Mouse (Mus musculus) kidney, embryonic 14.5 days (tissue): ENCODE data around the gene Zfp423. TPM values are rescaled to one million over a fixed set of nuclear protein-coding genes. Genes with fewer than 3 reads are reported as not detected.

ENCODE experiments used
- ATAC-seq: fragments of 200-750 bp; cut with Nextera tagmentation; 2 replicates; pipeline ENCODE4 v1.8.0; 2017; ENCODE audit warnings: moderate number of reproducible peaks, mild to moderate bottlenecking, moderate TSS enrichment, moderate library complexity; ENCODE audit not compliant: low FRiP score, low TSS enrichment
- H3K27ac ChIP-seq: fragments of 300-500 bp; sonication (generic); 2 replicates; pipeline ENCODE4 v1.5.1; 2014; ENCODE audit warnings: low read depth, mild to moderate bottlenecking, low read length, moderate library complexity, mixed read lengths
- H3K27me3 ChIP-seq: fragments of 300-500 bp; sonication (generic); 2 replicates; pipeline ENCODE4 v1.6.1; 2014; ENCODE audit warnings: mild to moderate bottlenecking, low read length; ENCODE audit not compliant: control insufficient read depth, insufficient read depth
- H3K36me3 ChIP-seq: fragments of 300-500 bp; sonication (generic); 2 replicates; pipeline ENCODE4 v1.6.1; 2014; ENCODE audit warnings: low read length, mixed read lengths; ENCODE audit not compliant: control insufficient read depth, insufficient read depth
- H3K4me1 ChIP-seq: fragments of 300-500 bp; sonication (generic); 2 replicates; pipeline ENCODE4 v1.6.1; 2014; ENCODE audit warnings: low read length, mixed read lengths; ENCODE audit not compliant: control insufficient read depth, insufficient read depth
- H3K4me2 ChIP-seq: fragments of 300-500 bp; sonication (generic); replicated peaks from 2 replicates; pipeline ENCODE4 v1.6.1; 2014; ENCODE audit warnings: low read depth, mild to moderate bottlenecking, low read length
- H3K4me3 ChIP-seq: fragments of 300-500 bp; sonication (generic); 2 replicates; pipeline ENCODE4 v1.5.1; 2014; ENCODE audit warnings: mild to moderate bottlenecking, low read length
- H3K9ac ChIP-seq: fragments of 300-500 bp; sonication (generic); 2 replicates; pipeline ENCODE4 v1.6.1; 2014; ENCODE audit warnings: low read depth, mild to moderate bottlenecking, low read length, moderate library complexity
- H3K9me3 ChIP-seq: fragments of 300-500 bp; sonication (generic); 2 replicates; pipeline ENCODE4 v1.6.1; 2016; ENCODE audit warnings: low read length; ENCODE audit not compliant: control insufficient read depth
- WGBS: fragments of 180-500 bp; shearing (Covaris S2); extraction: QIAGEN DNeasy Blood & Tissue Kit; methylation state at CpG from one replicate; pipeline ENCODE4 v1.1.7; 2014; 5-methylcytosine and 5-hydroxymethylcytosine counted together
- polyA plus RNA-seq: library from polyadenylated mRNA; unstranded; fragments of >200 nt; fragmentation: Nextera tagmentation; extraction: Ambion mirVana; gene quantifications from 2 replicates; pipeline ENCODE4 v1.2.1, GENCODE M21; 2014

The Zfp423 gene
- polyA plus RNA-seq, 1 experiment from 2014 or later = 18.8 TPM

- H3K9ac ChIP-seq = no peak overlapping the region
- H3K27me3 ChIP-seq = no peaks in the 10 kb centered on the region
- no peaks in the 10 kb centered on the region; the same call in 1 of the 2 replicates for H3K36me3 ChIP-seq
- H3K4me2 ChIP-seq = no peak overlapping the region
- no peak overlapping the region for H3K27ac ChIP-seq
- 75% methylated on average over 3 of the region's 3 CpGs for WGBS
- no peak for ATAC-seq
- no peaks in the 10 kb centered on the region for H3K4me1 ChIP-seq
- no peaks in the 10 kb centered on the region for H3K9me3 ChIP-seq
- no peak overlapping the region for H3K4me3 ChIP-seq
Observed at GRCm38 (mm10) chr8:87680034-87680433, 279.4 kb downstream of the Zfp423 start.

DNA sequence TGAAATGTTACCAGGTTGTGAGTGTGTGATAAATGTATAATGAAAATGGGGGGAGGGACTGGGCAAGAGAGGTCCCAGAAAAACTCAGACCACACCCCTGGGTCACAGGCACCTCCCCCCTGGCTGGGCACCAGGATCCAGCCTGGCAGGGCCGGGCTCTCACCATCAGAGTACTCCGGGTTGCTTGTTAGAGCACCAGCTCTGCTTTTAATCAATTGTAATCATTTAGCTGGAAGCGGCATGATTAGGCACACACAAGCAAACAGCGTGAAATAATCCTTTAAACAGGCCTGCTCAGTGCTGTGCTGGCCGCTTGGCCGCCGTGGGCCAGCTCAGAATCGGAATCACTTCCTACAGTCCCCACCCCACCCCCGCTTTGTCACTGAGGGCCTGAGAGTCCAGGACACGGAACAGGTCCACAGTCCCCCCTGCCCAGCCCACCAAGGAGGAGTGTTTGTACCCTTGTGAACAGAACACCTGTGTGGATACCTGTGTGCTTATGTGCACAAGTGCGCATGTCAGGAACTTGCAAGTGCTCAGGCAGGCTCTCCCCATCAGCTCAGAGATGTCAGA lies 279.9 kb downstream of the Zfp423 start:
- Histone ChIP-seq H3K4me1 (no peaks in the 10 kb centered on the region), H3K4me2 (no peak overlapping the region), H3K27ac (no peak overlapping the region), H3K4me3 (no peak overlapping the region), H3K36me3 (no peaks in the 10 kb centered on the region; the same call in 1 of the 2 replicates), H3K9ac (no peak overlapping the region; the same call in 1 of the 2 replicates), H3K9me3 (no peaks in the 10 kb centered on the region), H3K27me3 (no peaks in the 10 kb centered on the region)
- ATAC-seq = peak; percentile 52; the same call in 1 of the 2 replicates
- 92% methylated on average over 11 of the region's 11 CpGs for WGBS

GRCm38 (mm10) chr8:87675411-87675810 lies 284.0 kb downstream of the Zfp423 start:
- Histone ChIP-seq H3K4me1 (no peaks in the 10 kb centered on the region), H3K9ac (no peak overlapping the region), H3K9me3 (no peaks in the 10 kb centered on the region), H3K27ac (no peak overlapping the region), H3K4me2 (no peak overlapping the region), H3K36me3 (no peaks in the 10 kb centered on the region; the same call in 1 of the 2 replicates), H3K4me3 (no peak overlapping the region), H3K27me3 (no peaks in the 10 kb centered on the region)
- ATAC-seq = no peak
- 93% methylated on average over 9 of the region's 9 CpGs for WGBS

- H3K9ac ChIP-seq = no peak overlapping the region
- 78% methylated on average over 7 of the region's 7 CpGs for WGBS
- no peak overlapping the region for H3K27ac ChIP-seq
- no peak overlapping the region for H3K4me2 ChIP-seq
- H3K4me3 ChIP-seq = no peak overlapping the region
- no peaks in the 10 kb centered on the region for H3K36me3 ChIP-seq
- ATAC-seq = no peak
- H3K27me3 ChIP-seq = no peaks in the 10 kb centered on the region
- H3K4me1 ChIP-seq = no peaks in the 10 kb centered on the region
- no peaks in the 10 kb centered on the region for H3K9me3 ChIP-seq
Observed at GRCm38 (mm10) chr8:87674157-87674556, 285.2 kb downstream of the Zfp423 start.

DNA sequence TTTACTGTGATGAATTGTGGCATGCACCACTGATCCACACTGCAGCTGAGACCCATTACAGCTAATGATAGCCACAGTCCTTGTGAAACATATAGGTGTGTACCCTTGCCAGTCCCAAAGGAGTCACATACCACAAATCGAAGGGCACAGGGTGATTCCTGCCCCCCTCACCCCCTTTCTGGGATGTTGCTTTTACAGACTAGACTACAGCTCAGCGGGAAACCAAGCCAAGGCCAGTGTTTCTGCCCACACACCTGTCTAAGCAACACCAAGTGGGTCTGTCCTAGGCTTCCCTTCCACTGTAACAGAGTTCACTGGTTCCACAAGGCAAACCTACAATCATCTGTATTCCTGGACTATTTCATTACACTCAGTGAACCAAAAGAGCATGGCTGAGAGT lies 287.2 kb downstream of the Zfp423 start:
- H3K9ac ChIP-seq = no peak overlapping the region
- no peaks in the 10 kb centered on the region for H3K36me3 ChIP-seq
- H3K4me1 ChIP-seq = no peaks in the 10 kb centered on the region
- 66% methylated on average over 2 of the region's 2 CpGs for WGBS
- H3K27me3 ChIP-seq = no peaks in the 10 kb centered on the region
- no peaks in the 10 kb centered on the region for H3K9me3 ChIP-seq
- no peak overlapping the region for H3K27ac ChIP-seq
- H3K4me3 ChIP-seq = no peak overlapping the region
- H3K4me2 ChIP-seq = no peak overlapping the region
- ATAC-seq = no peak

- Histone ChIP-seq H3K9ac (no peak overlapping the region), H3K9me3 (no peaks in the 10 kb centered on the region), H3K27me3 (no peaks in the 10 kb centered on the region), H3K27ac (no peak overlapping the region), H3K4me3 (no peak overlapping the region), H3K4me2 (no peak overlapping the region), H3K36me3 (no peaks in the 10 kb centered on the region), H3K4me1 (no peaks in the 10 kb centered on the region)
- 82% methylated on average over 13 of the region's 13 CpGs for whole genome bisulfite sequencing
- ATAC-seq = no peak
Observed at GRCm38 (mm10) chr8:87671209-87671970, 288.0 kb downstream of the Zfp423 start.

- no peaks in the 10 kb centered on the region for H3K9me3 ChIP-seq
Observed at GRCm38 (mm10) chr8:87670232-87670631, 289.2 kb downstream of the Zfp423 start.

DNA sequence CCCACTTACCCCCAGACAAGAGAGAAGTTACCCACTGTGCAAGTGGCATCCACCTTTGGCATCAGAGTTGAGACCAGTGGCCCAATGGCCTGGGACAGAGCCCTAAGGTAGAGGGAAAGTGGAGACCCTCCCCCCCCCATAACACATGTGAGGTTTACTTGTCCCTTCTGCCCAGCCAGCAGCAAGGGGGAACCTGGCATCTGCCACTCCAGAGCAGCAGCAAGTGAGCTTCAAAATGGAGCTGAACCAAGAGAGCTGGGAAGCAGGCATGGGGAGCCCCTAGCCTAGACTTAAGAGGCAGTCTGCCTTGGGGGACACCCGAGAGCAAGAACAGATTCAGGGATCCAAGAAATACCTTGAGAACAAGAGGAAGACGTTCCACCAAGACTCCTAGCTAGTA lies 290.7 kb downstream of the Zfp423 start:
- 79% methylated on average over 2 of the region's 2 CpGs for WGBS

More at GRCm38 (mm10) chr8:87670232-87670631, 289.2 kb downstream of the Zfp423 start:
- no peaks in the 10 kb centered on the region for H3K36me3 ChIP-seq
- no peak overlapping the region for H3K27ac ChIP-seq
- H3K4me3 ChIP-seq = no peak overlapping the region
- whole genome bisulfite sequencing = 95% methylated on average over 3 of the region's 3 CpGs
- H3K4me2 ChIP-seq = no peak overlapping the region
- no peak overlapping the region for H3K9ac ChIP-seq
- H3K27me3 ChIP-seq = no peaks in the 10 kb centered on the region
- no peaks in the 10 kb centered on the region for H3K4me1 ChIP-seq
- ATAC-seq = no peak

DNA sequence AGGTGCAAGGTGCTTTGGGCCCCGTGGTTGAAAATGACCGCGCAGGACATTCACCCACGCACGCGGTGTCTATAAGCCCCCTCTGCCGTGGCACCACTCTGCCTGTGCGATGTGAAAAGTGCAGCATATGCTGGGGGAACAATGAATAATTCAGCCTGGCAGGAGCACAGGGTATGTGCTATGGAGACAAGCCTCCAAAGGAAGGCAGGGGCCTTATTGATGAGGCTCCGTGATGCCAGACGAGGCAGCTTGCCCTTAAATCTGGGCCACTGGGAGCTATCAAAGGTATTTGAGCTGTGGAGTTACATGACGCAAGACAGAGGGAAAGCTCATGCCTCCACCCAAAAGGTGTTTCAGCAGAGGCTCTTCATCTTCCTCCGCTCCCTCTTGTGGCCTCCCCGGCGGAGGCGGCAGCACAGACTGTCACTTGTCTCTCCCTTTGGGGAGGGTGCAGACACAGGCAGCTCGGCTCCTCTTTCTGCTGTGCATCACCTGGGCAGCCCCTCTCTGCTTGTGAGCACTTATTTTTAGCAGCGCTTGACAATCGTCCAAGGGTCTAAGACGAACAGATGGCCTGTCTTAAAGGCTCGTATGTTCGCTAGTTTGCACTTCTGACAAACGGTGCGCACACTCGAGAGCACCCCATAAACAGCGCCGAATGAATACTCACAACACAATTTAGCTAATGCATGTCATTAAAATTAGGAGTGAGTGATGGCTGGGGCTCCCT lies 291.3 kb downstream of the Zfp423 start:
- WGBS = 76% methylated on average over 26 of the region's 26 CpGs
- Histone ChIP-seq H3K27ac (no peak overlapping the region), H3K4me2 (no peak overlapping the region), H3K4me1 (peaks cover 2% of the 10 kb centered on the region), H3K4me3 (no peak overlapping the region), H3K9me3 (no peaks in the 10 kb centered on the region), H3K9ac (no peak overlapping the region), H3K36me3 (no peaks in the 10 kb centered on the region), H3K27me3 (peaks cover 2% of the 10 kb centered on the region; the same call in 1 of the 2 replicates)
- no peak for ATAC-seq

More for the DNA sequence above, 290.7 kb downstream of the Zfp423 start:
- Histone ChIP-seq H3K27me3 (no peaks in the 10 kb centered on the region), H3K9ac (no peak overlapping the region), H3K4me2 (no peak overlapping the region), H3K4me3 (no peak overlapping the region), H3K36me3 (no peaks in the 10 kb centered on the region), H3K9me3 (no peaks in the 10 kb centered on the region), H3K27ac (no peak overlapping the region), H3K4me1 (no peaks in the 10 kb centered on the region)
- no peak for ATAC-seq
